Mouse (Mus musculus): ENCODE measurements at regions not wholly inside any gene's neighbourhood (a gene's known extent, or its start where the extent isn't known, plus 50 kb on each side); places are given as distances from the start of the nearest gene placed in this dataset.
"Not testable (repeated sequence)": the region's sequence is repeated elsewhere in the genome, so short reads cannot be mapped to it uniquely, and the experiment has no call there.

GRCm38 (mm10) chr13:3035291-3035690 is 502.6 kb upstream of the Gdi2 start:
- peak; percentile 48 to 51 for DNase-seq

GRCm38 (mm10) chr13:3037010-3037409 is 500.9 kb upstream of the Gdi2 start:
- DNase-seq, result peak; percentile 6 to 21

GRCm38 (mm10) chr13:3046381-3047105 is 491.3 kb upstream of the Gdi2 start:
- DNase-seq, result peak; percentile 56 to 62

GRCm38 (mm10) chr13:3083480-3083879 is 454.4 kb upstream of the Gdi2 start:
- DNase-seq, result not testable (repeated sequence)

GRCm38 (mm10) chr13:3089971-3090370 is 447.9 kb upstream of the Gdi2 start:
- DNase-seq, result not testable (repeated sequence)

GRCm38 (mm10) chr13:3106543-3106942 is 431.3 kb upstream of the Gdi2 start:
- DNase-seq, result not testable (repeated sequence)

- peak; percentile 15 to 21 for DNase-seq
Observed at GRCm38 (mm10) chr13:3128150-3128549, 409.7 kb upstream of the Gdi2 start.

GRCm38 (mm10) chr13:3137281-3137680 is 400.6 kb upstream of the Gdi2 start:
- peak; percentile 58 to 69 for DNase-seq

- peak; percentile 82 to 86 for DNase-seq
Observed at GRCm38 (mm10) chr13:3138698-3139097, 399.2 kb upstream of the Gdi2 start.

GRCm38 (mm10) chr13:3145513-3145912 is 392.4 kb upstream of the Gdi2 start:
- DNase-seq, result not testable (repeated sequence)
